Mouse (Mus musculus) mouse embryonic stem cell (cell line): ENCODE results near the gene Pnpla3.

ENCODE experiments used
- in situ Hi-C, 2 experiments: fragments of 300-500 bp; cut with MboI; formaldehyde crosslinking; loops; 1 replicate in 1 of 2; 3 replicates in 1 of 2; pipeline ENCODE4 v1.14.3; 2019 to 2020; ENCODE audit warnings: low sequenced_read_pairs in 2 of 2, low pct_unique_long_range_greater_than_20kb in 1 of 2, mixed read lengths in 1 of 2; ENCODE audit not compliant: unreplicated experiment in 1 of 2

Gene Pnpla3

DNA sequence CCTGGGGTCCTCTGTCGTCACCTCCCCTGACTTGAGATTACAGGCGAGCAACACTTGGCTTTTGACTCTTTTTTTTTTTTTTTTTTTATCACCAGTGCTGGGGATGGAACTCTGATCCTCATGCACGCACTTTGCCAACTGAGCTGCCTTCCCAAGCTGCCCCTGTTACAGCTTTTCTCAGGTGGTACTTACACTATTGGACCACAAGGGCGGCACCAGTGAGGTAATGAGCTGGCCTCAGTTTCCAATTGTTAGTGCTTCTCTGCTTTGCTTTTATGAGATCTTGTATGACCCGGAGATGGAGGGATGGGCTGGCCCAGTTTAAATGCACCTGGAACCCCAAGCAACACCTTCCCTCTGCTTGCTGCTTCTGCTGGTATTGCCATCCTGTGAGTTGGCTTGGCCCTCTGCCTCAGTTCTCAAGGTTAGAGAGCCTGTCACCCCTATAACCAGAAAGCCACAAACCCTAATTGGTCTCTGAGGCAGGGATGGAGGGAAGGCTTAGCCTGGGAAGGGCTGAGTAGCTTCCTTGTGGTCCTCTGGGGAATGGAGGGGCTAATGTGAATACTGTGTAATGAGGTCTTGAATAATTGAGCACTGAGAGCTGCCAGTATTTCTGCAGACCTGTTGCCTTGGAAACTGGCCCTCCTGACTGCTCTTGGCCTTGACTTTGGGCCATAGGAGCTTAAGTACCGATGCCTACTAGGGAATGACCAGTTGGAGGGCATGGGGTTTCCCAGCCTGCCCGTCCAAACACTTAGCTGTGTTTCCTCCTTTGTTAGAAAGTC, 67.4 kb downstream of the Pnpla3 start:
- in situ Hi-C loops, result no loop called here

DNA sequence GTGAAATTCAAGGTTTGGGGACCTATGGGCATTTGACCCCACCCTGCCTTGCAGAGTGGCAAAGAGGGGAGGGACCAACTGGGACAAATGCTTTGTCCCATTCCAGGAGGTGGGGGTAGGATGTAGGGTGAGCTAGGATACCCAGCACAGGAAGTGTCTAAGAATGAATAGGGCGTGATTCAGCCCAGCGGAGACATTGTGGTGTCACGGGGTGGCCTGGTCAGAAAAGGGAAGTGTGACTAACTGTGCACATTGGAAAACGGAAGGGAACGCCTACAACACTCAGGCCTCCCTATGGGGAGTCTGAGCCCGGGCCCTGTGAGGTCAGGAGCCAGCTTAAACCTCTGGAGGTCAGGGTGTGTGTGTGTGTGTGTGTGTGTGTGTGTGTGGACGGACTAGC, 68.0 kb downstream of the Pnpla3 start:
- in situ Hi-C loops, result no loop called here
